Mouse (Mus musculus) C2C12 (cell line): Measurements from ENCODE around the gene Tvp23a. TPM values are rescaled to one million over a fixed set of nuclear protein-coding genes. Genes with fewer than 3 reads are reported as not detected.

Experiments
- H3K27me3 ChIP-seq: one replicate; pipeline ENCODE4 v1.6.1; 2011; ENCODE audit not compliant: control insufficient read depth, insufficient read depth, insufficient read length
- H3K36me3 ChIP-seq: one replicate; pipeline ENCODE4 v1.6.1; 2011; ENCODE audit not compliant: control insufficient read depth, insufficient read depth
- H3K4me3 ChIP-seq: one replicate; pipeline ENCODE4 v1.5.1; 2011; ENCODE audit warnings: mild to moderate bottlenecking, control low read depth; ENCODE audit not compliant: poor library complexity, insufficient read depth, severe bottlenecking
- H3K79me2 ChIP-seq: one replicate; pipeline ENCODE4 v1.6.1; 2011; ENCODE audit not compliant: control insufficient read depth, insufficient read depth
- H3K79me3 ChIP-seq: one replicate; pipeline ENCODE4 v1.6.1; 2011; ENCODE audit warnings: low read depth, control low read depth
- H3ac ChIP-seq: one replicate; pipeline ENCODE3; 2011; ENCODE audit warnings: low read depth; ENCODE audit not compliant: control insufficient read depth, insufficient read length
- CEBPB ChIP-seq: IDR thresholded peaks from one replicate; pipeline ENCODE4 v1.6.1; 2011; ENCODE audit warnings: low read depth, mild to moderate bottlenecking, control low read depth, moderate library complexity
- CTCF ChIP-seq: IDR thresholded peaks from one replicate; pipeline ENCODE4 v1.5.1; 2011; ENCODE audit not compliant: control insufficient read depth, insufficient read depth, insufficient read length
- FOSL1 ChIP-seq: IDR thresholded peaks from one replicate; pipeline ENCODE4 v1.8.0; 2011; ENCODE audit warnings: mild to moderate bottlenecking, low read length; ENCODE audit not compliant: poor library complexity, insufficient read depth, severe bottlenecking
- MAX ChIP-seq: IDR thresholded peaks from one replicate; pipeline ENCODE4 v1.6.1; 2011; ENCODE audit warnings: mild to moderate bottlenecking, control low read depth
- MYOD1 ChIP-seq: IDR thresholded peaks from one replicate; pipeline ENCODE4 v1.6.1; 2011; ENCODE audit warnings: low read depth; ENCODE audit not compliant: control insufficient read depth, insufficient read length
- MYOG ChIP-seq: IDR thresholded peaks from one replicate; pipeline ENCODE4 v1.6.1; 2011; ENCODE audit not compliant: control insufficient read depth, insufficient read length; ENCODE audit errors: extremely low read depth
- USF1 ChIP-seq: IDR thresholded peaks from one replicate; pipeline ENCODE4 v1.6.1; 2011; ENCODE audit warnings: low read depth, mild to moderate bottlenecking, control low read depth, moderate library complexity
- polyA plus RNA-seq: library from polyadenylated mRNA; unstranded; fragments of >200 nt; fragmentation: generic; extraction: Trizol; gene quantifications from one replicate; pipeline ENCODE4 v1.2.1, GENCODE M21; 2012; ENCODE audit warnings: missing spikeins

Tvp23a gene
- polyA plus RNA-seq, 1 experiment, result 2.9 TPM

DNA sequence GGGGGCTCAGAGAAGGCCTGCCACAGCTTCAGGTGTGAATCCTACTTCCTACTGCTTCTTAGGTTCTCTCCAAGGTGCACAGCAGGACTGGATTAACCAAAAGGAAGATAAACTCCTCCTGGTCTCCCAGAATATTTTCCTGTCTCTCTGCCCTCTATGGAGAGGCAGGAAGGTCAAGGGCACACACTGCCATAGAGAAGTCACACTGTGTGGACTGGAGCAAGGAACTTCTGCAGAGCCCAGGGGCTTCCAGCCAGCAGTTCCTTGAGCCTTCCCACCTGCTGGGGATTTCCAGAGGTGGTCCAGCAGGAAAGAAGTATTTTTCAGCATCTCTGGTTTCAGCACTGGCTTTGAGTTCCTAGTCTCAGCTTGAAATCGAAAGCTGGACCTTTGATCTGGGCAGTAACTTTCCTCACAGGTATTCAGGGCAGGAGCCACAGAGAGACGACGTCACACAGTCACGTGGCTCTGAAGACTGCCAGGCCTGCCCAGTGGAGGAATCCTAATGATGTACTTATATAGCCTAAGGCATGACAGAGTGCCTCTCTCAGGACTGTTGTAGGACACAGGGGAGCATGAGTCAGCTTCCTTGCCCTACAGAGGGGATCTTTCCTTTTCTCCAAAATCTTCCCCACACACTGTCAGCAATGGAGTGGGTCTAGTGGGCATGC, 18.0 kb upstream of the Tvp23a start:
- TF ChIP-seq CEBPB (no peak), MYOD1 (no peak), USF1 (peak; percentile 66)
- Histone ChIP-seq H3ac (no peak overlapping the region), H3K79me3 (no peaks in the 10 kb centered on the region)

DNA sequence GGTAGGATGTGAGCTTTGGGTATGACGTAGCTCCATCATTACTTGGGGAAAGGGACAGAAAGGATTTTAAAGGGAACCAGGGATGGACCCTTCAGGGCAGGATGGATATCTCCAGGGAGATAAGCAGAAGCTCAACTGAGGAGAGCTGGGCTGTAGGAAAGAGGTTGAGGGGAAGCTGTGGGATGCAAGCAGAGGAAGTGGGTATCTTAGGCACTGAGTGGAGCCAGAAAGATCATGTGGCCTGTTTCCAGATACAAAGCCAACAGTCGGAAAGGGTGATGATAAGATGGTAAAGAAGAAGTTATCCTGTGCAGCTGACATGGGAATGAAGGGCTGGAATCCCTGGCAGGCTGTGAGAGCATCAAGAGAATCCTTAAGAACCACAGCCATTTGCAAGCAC, 14.0 kb upstream of the Tvp23a start:
- Histone ChIP-seq H3K79me2 (no peaks in the 10 kb centered on the region), H3K4me3 (no peak overlapping the region), H3ac (no peak overlapping the region), H3K36me3 (no peaks in the 10 kb centered on the region), H3K27me3 (no peaks in the 10 kb centered on the region), H3K79me3 (no peaks in the 10 kb centered on the region)
- TF ChIP-seq USF1, result no peak
- TF ChIP-seq FOSL1, result no peak
- no peak for TF ChIP-seq MAX
- TF ChIP-seq MYOD1, result no peak
- TF ChIP-seq CEBPB, result no peak
- no peak for TF ChIP-seq CTCF
- no peak for TF ChIP-seq MYOG

More for the DNA sequence above, 18.0 kb upstream of the Tvp23a start:
- no peaks in the 10 kb centered on the region for H3K36me3 ChIP-seq
- peaks cover 3% of the 10 kb centered on the region for H3K27me3 ChIP-seq
- no peaks in the 10 kb centered on the region for H3K79me2 ChIP-seq
- no peak overlapping the region for H3K4me3 ChIP-seq

- H3ac ChIP-seq, result no peak overlapping the region
- H3K36me3 ChIP-seq, result no peaks in the 10 kb centered on the region
- TF ChIP-seq MYOD1, result no peak
- no peak for TF ChIP-seq FOSL1
- TF ChIP-seq MAX, result no peak
- TF ChIP-seq MYOG, result no peak
- TF ChIP-seq CEBPB, result no peak
- no peak for TF ChIP-seq USF1
- TF ChIP-seq CTCF, result no peak
- no peaks in the 10 kb centered on the region for H3K79me2 ChIP-seq
- H3K27me3 ChIP-seq, result no peaks in the 10 kb centered on the region
- no peaks in the 10 kb centered on the region for H3K79me3 ChIP-seq
- H3K4me3 ChIP-seq, result no peak overlapping the region
Measured at GRCm38 (mm10) chr16:10460188-10460587, 13.0 kb upstream of the Tvp23a start.

GRCm38 (mm10) chr16:10454583-10454974, 7.4 kb upstream of the Tvp23a start:
- H3K79me3 ChIP-seq, result no peaks in the 10 kb centered on the region
- TF ChIP-seq MAX (no peak), USF1 (no peak), CEBPB (no peak), FOSL1 (no peak), MYOG (no peak), MYOD1 (no peak), CTCF (no peak)
- H3K27me3 ChIP-seq, result no peaks in the 10 kb centered on the region
- no peak overlapping the region for H3K4me3 ChIP-seq
- no peak overlapping the region for H3ac ChIP-seq
- no peaks in the 10 kb centered on the region for H3K36me3 ChIP-seq
- H3K79me2 ChIP-seq, result no peaks in the 10 kb centered on the region

GRCm38 (mm10) chr16:10453872-10454582, 6.9 kb upstream of the Tvp23a start:
- TF ChIP-seq MYOG, result no peak
- TF ChIP-seq CEBPB, result no peak
- no peak for TF ChIP-seq CTCF
- no peak for TF ChIP-seq FOSL1
- no peak for TF ChIP-seq USF1
- TF ChIP-seq MYOD1, result no peak
- no peak for TF ChIP-seq MAX
- H3K79me2 ChIP-seq, result no peaks in the 10 kb centered on the region
- no peak overlapping the region for H3ac ChIP-seq
- H3K4me3 ChIP-seq, result no peak overlapping the region
- no peaks in the 10 kb centered on the region for H3K79me3 ChIP-seq
- no peaks in the 10 kb centered on the region for H3K27me3 ChIP-seq
- no peaks in the 10 kb centered on the region for H3K36me3 ChIP-seq

DNA sequence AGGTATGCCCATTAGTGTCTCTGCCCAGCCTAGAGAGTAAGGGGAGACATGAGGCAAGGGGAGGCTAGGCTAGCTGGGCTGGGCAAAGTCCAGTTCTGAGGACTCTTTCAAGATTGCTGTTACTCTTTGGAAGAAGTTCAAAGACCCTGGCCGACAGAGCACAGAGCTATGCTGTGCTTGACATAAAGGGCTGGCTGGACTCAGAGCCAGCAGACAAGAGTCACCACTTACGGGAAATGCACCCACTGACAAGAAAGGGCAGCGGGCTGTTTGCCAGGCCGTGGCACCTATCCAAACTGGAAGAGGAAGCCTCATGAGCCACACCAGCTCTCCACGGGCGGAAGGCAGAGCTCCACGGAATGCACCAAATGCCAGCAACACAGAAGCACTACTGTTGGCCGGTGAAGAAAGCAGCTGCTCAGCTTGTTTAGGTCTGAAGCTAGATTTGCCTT, 5.3 kb upstream of the Tvp23a start:
- H3K4me3 ChIP-seq, result no peak overlapping the region
- H3K36me3 ChIP-seq, result no peaks in the 10 kb centered on the region
- TF ChIP-seq CEBPB (no peak), MYOG (no peak), FOSL1 (no peak), MYOD1 (no peak), MAX (no peak), USF1 (no peak), CTCF (no peak)
- no peaks in the 10 kb centered on the region for H3K27me3 ChIP-seq
- H3ac ChIP-seq, result no peak overlapping the region
- no peaks in the 10 kb centered on the region for H3K79me3 ChIP-seq
- no peaks in the 10 kb centered on the region for H3K79me2 ChIP-seq
